Mouse (Mus musculus) layer of hippocampus, postnatal 10 days (tissue): ENCODE measurements at regions not wholly inside any gene's neighbourhood (a gene's known extent, or its start where the extent isn't known, plus 50 kb on each side); places are given as distances from the start of the nearest gene placed in this dataset.

ENCODE experiments used
- DNase-seq, 2 experiments: peaks; one replicate each; pipeline ENCODE4 v3.0.0; 2021; ENCODE audit warnings: low spot score in 2 of 2

DNA sequence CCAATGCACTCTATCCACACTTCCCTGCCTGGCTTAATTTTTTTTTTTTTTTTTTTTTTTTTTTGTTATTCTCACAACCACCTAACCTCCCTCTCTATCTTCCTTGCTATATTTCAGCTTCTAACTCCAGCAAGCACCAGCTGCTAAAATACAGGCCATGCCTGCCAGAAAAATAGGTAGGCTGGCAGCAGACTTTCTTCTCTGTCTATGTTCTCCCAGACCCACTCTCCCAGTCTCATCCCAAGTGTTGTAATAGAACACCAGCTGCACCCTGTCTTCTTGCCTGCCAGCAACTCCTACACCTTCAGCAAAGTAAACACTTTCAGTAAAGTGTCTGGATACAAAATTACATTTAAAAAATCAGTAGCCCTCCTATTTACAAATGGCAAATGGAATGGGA, 1041.8 kb downstream of the Pcdh19 start:
- DNase-seq: peak in 1 of 2 experiments; percentile 3

- DNase-seq: no peak
Observed at GRCm38 (mm10) chrX:132596925-132597324, 1091.9 kb downstream of the Pcdh19 start.

GRCm38 (mm10) chrX:132596424-132596823, 1092.4 kb downstream of the Pcdh19 start:
- DNase-seq: no peak

GRCm38 (mm10) chrX:132574085-132574484, 1114.7 kb downstream of the Pcdh19 start:
- DNase-seq: no peak
